Mouse (Mus musculus) cerebellum, postnatal 25 days (tissue): ENCODE results near the gene Pim1.

Source experiments
- DNase-seq, 2 experiments: peaks; one replicate each; pipeline ENCODE4 v3.0.0; 2021; ENCODE audit warnings: mixed read lengths in 2 of 2

The Pim1 gene

DNA sequence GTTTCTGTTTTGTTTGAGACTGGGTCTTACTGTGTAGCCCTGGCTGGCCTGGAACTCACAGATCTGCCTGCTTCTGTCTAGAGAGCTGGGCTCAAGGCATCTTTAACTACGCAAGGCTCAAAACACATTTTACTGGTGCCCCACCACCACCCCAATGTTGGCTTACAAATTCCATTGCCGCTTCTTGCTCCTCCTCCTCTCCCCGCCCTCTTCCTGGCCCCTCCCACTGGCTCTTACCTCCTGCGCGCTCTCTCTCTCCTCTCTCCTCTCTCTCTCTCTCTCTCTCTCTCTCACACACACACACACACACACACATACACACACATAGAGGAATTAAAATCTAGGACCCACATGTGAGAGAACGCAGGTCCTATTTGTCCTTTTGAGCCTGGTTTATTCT, 40.0 kb downstream of the Pim1 start:
- no peak for DNase-seq

DNA sequence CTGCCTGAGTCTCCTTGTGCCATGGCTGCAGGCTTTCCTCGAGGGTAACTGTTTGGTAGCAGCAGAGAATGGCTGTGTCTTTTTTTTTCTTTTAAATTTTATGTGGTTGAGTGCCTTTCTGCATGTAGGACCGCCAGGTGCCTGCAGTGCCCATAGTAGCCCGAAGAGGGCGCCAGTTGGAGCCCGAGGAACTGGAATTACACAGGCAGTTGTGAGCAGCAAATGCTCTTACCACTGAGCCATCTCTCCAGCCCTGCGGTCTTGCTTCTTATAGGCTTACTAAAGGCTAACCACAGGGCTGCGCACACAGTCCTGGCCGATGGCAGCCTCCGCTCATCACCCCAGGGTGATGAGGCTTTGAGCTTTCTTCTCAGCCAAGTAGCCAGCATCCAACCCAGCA, 40.7 kb downstream of the Pim1 start:
- peak in 1 of 2 experiments; percentile 24 for DNase-seq

DNA sequence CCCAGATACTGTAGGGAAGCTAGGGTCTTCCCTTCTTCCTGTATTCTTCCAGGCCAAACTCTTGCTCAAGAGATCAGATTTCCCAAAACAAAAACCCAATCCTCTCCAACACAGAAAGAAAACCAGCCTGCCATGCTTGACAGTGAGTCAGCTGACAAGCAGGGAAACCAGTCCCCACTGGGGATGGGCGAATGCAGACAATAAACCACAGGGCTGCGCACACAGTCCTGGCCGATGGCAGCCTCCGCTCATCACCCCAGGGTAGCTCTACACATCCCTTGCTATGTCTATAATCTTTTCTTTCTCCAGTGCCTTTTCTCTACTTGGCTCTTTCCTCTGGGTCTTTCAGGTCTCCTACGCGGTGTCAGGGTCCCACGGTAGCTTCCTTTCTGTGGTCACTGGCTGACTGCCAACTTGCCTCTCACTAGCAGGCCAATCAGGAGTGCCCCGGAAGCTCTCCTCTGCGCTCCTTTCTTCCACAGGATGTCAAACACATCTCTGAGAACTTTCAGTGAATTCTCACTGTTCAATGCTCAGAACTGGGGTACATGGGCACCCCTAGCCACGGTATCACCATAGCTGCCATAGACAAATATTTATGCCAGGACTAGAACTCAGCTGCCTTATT, 41.3 kb downstream of the Pim1 start:
- DNase-seq: no peak

DNA sequence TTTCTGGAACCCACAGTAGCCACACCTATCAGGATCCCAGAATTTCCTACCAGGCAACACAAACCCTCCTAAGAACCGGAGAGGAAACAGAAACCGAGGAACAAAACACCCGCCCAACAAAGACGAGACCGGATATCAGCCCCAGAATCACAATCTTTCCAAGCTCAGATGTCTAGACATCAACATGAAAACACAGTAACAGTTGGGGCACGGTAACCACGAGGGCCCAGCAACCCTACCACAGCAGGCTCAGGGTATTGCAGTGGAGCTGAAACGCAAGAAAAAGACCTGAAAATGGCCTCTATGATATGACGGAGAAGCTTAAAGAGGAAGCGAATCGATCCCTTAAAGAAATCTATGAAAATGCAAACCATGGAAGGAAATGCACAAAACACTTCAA, 43.3 kb downstream of the Pim1 start:
- no peak for DNase-seq

DNA sequence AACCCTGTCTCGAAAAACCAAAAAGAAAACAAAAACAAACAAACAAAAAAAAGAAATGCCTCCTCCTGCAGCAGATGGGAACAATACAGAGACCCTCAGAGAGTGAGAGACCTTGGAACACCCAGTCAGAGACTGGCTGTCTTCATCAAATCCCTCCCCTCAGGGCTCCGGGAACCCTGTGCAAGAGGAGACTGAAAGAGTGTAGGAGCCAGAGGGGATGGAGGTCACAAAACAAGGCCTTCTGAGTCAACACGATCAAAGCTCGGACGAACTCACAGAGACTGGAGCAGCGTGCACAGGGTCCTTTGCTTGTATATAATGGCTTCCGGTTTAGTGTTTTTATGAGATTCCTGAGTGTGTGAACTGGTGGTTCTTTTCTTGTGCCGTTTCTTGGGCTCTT, 49.9 kb downstream of the Pim1 start:
- DNase-seq: no peak

DNA sequence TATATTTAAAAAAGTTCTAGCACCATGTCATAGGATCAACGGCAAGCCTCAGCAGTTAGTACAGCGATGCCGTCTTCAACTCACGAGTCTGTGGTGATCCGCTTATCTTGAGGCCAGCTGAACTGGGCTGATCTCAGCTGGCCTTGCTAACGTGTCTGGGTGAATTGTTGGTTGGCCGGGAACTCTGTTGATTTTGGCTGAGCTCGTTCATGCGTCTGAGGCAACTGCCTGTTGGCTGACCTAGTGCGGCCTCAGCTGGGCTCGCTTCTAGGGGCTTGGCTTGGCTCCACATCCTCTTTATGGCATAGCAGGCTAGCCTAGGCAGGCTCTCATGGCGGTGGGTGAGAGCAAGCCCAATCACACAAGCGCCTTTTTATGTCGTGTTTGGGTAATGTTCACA, 50.9 kb downstream of the Pim1 start:
- DNase-seq: peak; percentile 66 to 73

DNA sequence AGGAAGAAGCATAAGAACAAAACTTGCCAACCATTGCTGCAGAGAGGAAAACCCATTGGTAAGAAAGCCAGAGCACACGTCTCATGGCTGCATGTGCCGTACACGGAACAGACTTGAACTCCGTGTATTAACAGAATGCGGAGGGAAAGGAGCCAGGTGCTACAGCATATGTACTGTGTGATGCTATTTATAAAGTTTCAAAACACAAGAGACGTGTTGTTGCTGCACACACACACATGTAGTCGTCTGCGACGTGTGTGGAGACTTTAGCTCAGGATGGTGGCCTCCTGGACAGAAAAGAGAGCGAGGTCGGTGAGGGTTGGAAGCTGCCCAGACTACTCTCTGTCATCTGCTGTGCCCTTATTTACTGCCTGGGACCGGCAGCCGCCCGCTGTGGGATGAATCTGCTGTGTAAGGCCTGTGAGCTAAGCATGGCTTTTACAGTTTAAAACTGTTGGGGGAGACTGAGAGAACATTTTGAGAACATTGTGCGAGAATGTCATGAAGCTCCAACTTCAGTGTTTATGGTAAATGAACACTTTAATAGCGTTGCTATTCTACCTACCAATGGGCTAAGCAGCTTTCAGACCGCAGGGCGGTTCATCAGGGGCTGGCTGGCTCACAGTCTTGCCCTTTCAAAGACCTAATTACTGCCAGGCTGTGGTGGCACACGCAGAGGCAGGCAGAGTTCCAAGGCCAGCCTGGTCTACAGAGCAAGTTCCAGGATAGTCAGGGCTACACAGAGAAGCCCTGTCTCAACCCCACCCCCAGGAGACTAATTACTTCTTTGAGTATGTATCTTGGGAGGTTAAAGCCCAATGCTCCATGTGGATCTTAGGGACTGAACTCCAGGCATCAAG, 52.5 kb downstream of the Pim1 start:
- peak; percentile 66 to 76 for DNase-seq

DNA sequence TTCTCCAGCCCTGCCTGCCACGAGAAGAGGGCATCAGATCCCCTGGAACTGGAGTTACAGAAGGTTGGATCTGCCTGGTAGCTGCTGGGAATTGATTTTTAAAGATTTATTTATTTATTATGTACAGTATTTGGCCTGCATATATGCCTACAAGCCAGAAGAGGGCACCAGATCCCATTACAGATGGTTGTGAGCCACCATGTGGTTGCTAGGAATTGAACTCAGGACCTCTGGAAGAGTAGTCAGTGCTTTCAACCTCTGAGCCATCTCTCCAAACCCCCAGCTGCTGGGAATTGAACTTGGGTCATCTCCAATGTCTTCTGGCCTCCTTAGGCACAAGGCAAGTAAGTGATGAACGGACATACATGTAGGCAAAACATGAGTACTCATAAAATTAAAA, 53.5 kb downstream of the Pim1 start:
- no peak for DNase-seq

DNA sequence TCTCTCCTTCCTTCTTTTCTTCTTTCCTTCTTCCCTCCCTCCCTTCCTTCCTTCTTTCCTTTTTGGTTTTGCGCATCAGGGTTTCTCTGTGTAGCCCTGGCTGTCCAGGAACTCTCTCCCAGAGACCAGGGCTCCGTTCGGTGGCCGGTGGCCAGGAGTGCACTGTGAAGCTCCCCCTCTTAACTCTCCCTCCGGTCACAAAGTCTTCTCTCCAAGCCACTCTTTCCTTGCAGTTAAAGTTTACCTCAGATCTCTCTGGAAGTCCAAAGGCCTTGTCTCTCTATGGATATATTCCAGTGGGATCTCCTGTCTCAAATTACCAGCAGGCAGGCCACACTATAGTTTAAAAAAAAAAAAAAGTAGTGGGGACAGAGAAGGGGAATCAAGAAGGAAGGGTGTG, 54.7 kb downstream of the Pim1 start:
- DNase-seq: no peak
